Mouse (Mus musculus) stomach, embryonic 16.5 days (tissue): Measurements from ENCODE around the gene Evc2. TPM values are rescaled to one million over a fixed set of nuclear protein-coding genes. Genes with fewer than 3 reads are reported as not detected.

Experiments
- ATAC-seq: fragments of 200-750 bp; cut with Nextera tagmentation; 2 replicates; pipeline ENCODE4 v1.8.0; 2017; ENCODE audit warnings: moderate number of reproducible peaks, moderate TSS enrichment; ENCODE audit not compliant: insufficient read depth, low FRiP score
- H3K27ac ChIP-seq: fragments of 300-500 bp; sonication (generic); 2 replicates; pipeline ENCODE4 v1.5.1; 2014; ENCODE audit warnings: low read length
- H3K27me3 ChIP-seq: fragments of 300-500 bp; sonication (generic); 2 replicates; pipeline ENCODE4 v1.6.1; 2014; ENCODE audit warnings: low read length, control low read depth, mixed read lengths; ENCODE audit not compliant: control insufficient read depth, insufficient read depth
- H3K36me3 ChIP-seq: fragments of 300-500 bp; sonication (generic); 2 replicates; pipeline ENCODE4 v1.6.1; 2014; ENCODE audit warnings: low read length; ENCODE audit not compliant: control insufficient read depth, insufficient read depth
- H3K4me1 ChIP-seq: fragments of 300-500 bp; sonication (generic); 2 replicates; pipeline ENCODE4 v1.6.1; 2014; ENCODE audit warnings: low read length, control low read depth, mixed read lengths; ENCODE audit not compliant: control insufficient read depth, insufficient read depth
- H3K4me2 ChIP-seq: fragments of 300-500 bp; sonication (generic); 2 replicates; pipeline ENCODE4 v1.6.1; 2014; ENCODE audit warnings: low read depth, low read length, mixed read lengths
- H3K4me3 ChIP-seq: fragments of 300-500 bp; sonication (generic); replicated peaks from 2 replicates; pipeline ENCODE4 v1.5.1; 2014; ENCODE audit warnings: mild to moderate bottlenecking, low read length
- H3K9ac ChIP-seq: fragments of 300-500 bp; sonication (generic); 2 replicates; pipeline ENCODE4 v1.6.1; 2014; ENCODE audit warnings: low read length
- H3K9me3 ChIP-seq: fragments of 300-500 bp; sonication (generic); replicated peaks from 2 replicates; pipeline ENCODE4 v1.6.1; 2016; ENCODE audit warnings: low read length, control low read depth; ENCODE audit not compliant: control insufficient read depth
- WGBS: fragments of 180-500 bp; shearing (Covaris S2); extraction: QIAGEN DNeasy Blood & Tissue Kit; methylation state at CpG from one replicate; pipeline ENCODE4 v1.1.7; 2014; 5-methylcytosine and 5-hydroxymethylcytosine counted together
- polyA plus RNA-seq: library from polyadenylated mRNA; unstranded; fragments of >200 nt; fragmentation: Nextera tagmentation; extraction: Ambion mirVana; gene quantifications from 2 replicates; pipeline ENCODE4 v1.2.1, GENCODE M21; 2015

Gene Evc2
- polyA plus RNA-seq, 1 experiment from 2014 or later: 12.5 TPM

DNA sequence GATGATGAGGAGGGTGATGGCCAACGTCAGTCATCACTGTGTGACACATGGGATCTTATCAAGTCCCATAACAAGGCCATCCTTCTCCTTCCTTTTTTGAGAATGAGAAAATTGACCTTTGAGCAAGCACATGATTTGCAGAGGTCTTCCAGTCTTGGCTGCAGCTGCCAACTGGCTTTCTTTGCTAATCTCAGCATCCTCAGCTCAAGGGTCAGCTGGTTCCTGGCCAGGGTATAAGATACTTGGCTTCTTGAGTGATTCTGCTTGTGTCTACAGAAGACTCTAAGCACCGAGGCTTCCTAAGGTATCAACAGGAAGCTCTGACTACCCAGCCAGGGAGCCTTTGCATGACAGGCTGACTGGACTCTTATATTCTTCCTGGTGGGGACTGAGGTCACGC lies 109.2 kb downstream of the Evc2 start:
- Histone ChIP-seq H3K36me3 (no peaks in the 10 kb centered on the region), H3K4me2 (no peak overlapping the region), H3K9ac (no peak overlapping the region), H3K27me3 (no peaks in the 10 kb centered on the region), H3K27ac (no peak overlapping the region), H3K4me1 (no peaks in the 10 kb centered on the region), H3K9me3 (no peaks in the 10 kb centered on the region; the same call in 1 of the 2 replicates), H3K4me3 (no peak overlapping the region)
- WGBS: 85% methylated on average over 3 of the region's 3 CpGs
- no peak for ATAC-seq

DNA sequence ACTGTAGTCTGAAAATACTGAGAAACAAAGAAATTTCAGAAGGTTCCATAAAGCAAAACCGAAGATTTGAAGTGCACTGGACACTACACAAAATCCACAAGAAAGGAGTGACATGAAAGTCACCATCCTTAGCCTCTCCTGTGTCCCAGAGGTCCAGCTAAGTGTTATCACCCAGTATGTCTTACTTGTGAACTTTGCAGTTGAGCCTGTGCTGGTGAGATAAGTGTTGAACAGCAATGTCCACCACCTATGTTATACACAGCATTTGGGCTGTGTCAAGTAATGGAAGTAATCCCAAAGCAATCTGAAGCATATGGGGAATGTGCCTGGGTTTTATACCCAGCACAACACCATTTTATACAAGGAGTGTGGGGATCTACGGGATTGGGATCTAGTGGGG lies 118.3 kb downstream of the Evc2 start:
- H3K36me3 ChIP-seq: no peaks in the 10 kb centered on the region
- no peak overlapping the region for H3K9ac ChIP-seq
- no peaks in the 10 kb centered on the region for H3K4me1 ChIP-seq
- H3K4me2 ChIP-seq: no peak overlapping the region
- H3K4me3 ChIP-seq: no peak overlapping the region
- no peak for ATAC-seq
- no peaks in the 10 kb centered on the region for H3K27me3 ChIP-seq
- H3K27ac ChIP-seq: no peak overlapping the region
- no peaks in the 10 kb centered on the region for H3K9me3 ChIP-seq
- 65% methylated on average over 2 of the region's 2 CpGs for WGBS

DNA sequence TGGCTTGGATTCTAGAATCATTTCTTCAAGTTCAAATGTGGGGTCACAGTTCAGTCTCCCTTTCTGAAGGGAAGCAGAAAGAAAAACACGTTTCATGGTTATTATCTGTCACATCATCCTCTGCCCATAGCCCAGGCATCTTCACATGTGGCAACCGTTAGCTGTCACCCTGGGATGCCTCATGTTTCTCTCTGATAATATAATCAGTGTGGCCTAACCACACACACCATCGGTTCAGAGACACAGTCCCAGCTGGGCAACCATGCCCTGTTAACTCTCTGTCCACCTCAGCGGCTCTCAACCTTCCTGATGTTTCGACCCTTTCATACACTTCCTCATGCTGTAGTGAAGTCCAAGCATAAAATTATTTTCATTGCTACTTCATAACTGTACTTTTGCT lies 118.9 kb downstream of the Evc2 start:
- Histone ChIP-seq H3K27ac (no peak overlapping the region), H3K4me2 (no peak overlapping the region), H3K9me3 (no peaks in the 10 kb centered on the region), H3K4me3 (no peak overlapping the region), H3K27me3 (no peaks in the 10 kb centered on the region), H3K4me1 (no peaks in the 10 kb centered on the region), H3K36me3 (no peaks in the 10 kb centered on the region), H3K9ac (no peak overlapping the region)
- 80% methylated on average over 5 of the region's 5 CpGs for WGBS
- ATAC-seq: no peak

DNA sequence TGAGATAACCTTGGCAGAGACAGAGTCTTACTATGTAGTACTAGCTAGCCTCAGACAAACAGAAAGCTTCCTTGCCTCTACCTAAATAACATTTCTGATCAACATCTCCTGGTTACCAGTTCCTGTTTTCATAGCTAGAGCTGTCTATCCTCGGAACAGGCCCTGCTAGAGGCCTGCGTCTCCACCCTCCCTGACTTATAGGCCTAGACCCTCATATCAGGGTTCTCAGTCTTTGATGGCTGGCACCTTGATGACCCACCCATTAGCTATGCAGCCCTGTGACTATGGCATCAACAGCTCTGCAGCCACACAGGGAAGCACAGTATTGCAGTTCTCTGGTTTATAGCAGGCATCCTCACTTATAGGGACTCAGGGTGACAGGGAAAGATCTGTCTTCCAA lies 119.5 kb downstream of the Evc2 start:
- H3K4me2 ChIP-seq: no peak overlapping the region
- 85% methylated on average over 2 of the region's 2 CpGs for WGBS
- H3K9me3 ChIP-seq: no peaks in the 10 kb centered on the region
- H3K27ac ChIP-seq: no peak overlapping the region
- no peak overlapping the region for H3K9ac ChIP-seq
- no peaks in the 10 kb centered on the region for H3K36me3 ChIP-seq
- H3K4me3 ChIP-seq: no peak overlapping the region
- H3K27me3 ChIP-seq: no peaks in the 10 kb centered on the region
- ATAC-seq: no peak
- H3K4me1 ChIP-seq: no peaks in the 10 kb centered on the region

DNA sequence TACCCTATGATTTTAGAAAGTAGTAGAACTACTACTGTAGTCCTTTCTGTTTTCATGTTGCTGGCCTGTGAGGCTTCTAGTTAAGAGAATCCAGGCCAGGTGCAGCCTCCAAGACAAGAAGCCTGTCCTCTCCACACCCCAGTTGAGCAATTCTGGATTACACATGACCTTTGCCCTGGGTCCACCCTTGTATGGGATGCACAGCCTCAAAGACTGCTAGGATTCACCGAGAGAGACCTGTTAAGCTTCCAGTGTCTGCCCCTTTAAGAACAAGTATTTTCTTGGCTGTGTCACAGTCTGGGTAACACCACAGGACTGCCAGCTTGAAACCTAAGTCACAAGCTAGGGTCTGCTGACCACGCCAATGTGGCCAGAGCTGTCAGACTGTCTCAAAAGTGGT lies 119.9 kb downstream of the Evc2 start:
- no peak overlapping the region for H3K27ac ChIP-seq
- H3K4me1 ChIP-seq: no peaks in the 10 kb centered on the region
- no peaks in the 10 kb centered on the region for H3K9me3 ChIP-seq
- no peak for ATAC-seq
- H3K27me3 ChIP-seq: no peaks in the 10 kb centered on the region
- no peak overlapping the region for H3K4me2 ChIP-seq
- H3K36me3 ChIP-seq: no peaks in the 10 kb centered on the region
- H3K9ac ChIP-seq: no peak overlapping the region
- no peak overlapping the region for H3K4me3 ChIP-seq
- WGBS: 65% methylated on average over 2 of the region's 2 CpGs

DNA sequence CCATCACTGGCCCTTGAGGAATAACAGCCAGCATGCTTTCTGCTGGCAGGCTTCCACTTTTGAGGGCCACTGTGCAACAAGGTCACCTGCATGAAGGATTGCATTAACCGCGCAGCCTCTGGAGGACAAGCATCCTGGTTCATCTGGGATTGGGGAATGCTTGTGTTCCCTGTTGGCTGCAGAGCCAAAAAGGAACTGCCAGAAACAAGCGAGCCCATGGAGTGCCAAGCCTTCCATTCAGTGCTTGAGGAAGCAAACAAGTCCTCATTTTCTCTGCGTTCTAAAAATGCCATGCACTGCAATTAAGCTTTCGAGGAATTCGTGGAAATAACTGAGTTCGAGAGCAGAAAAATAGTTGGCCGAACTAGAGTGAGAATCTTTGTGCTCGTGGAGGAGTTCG lies 127.2 kb downstream of the Evc2 start:
- 87% methylated on average over 10 of the region's 10 CpGs for WGBS
- no peaks in the 10 kb centered on the region for H3K4me1 ChIP-seq
- no peak overlapping the region for H3K27ac ChIP-seq
- H3K36me3 ChIP-seq: no peaks in the 10 kb centered on the region
- no peak overlapping the region for H3K4me2 ChIP-seq
- H3K9me3 ChIP-seq: no peaks in the 10 kb centered on the region
- no peak for ATAC-seq
- H3K4me3 ChIP-seq: no peak overlapping the region
- no peak overlapping the region for H3K9ac ChIP-seq
- no peaks in the 10 kb centered on the region for H3K27me3 ChIP-seq

DNA sequence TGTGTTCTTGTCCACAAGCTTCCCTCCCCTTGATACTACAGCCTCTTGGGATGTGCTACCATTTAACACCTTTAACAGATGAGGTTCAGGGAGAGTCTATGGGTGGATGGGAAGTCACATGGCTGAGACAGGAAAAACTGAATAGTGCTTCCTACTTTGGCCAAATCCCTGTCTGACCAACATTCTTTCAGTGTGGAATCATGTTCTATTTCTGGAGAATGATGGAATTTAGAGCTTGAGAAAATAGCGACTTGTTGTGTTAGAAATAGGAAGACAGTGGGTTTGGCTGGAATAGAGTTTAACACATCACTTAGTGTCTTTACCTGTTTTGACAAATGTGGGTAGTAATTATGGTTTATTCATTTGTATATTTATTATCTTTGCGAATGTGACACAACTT lies 129.3 kb downstream of the Evc2 start:
- H3K9ac ChIP-seq: no peak overlapping the region
- H3K36me3 ChIP-seq: no peaks in the 10 kb centered on the region
- H3K4me2 ChIP-seq: no peak overlapping the region
- no peaks in the 10 kb centered on the region for H3K9me3 ChIP-seq
- H3K27me3 ChIP-seq: no peaks in the 10 kb centered on the region
- WGBS: 70% methylated on average over 2 of the region's 2 CpGs
- no peak overlapping the region for H3K27ac ChIP-seq
- H3K4me1 ChIP-seq: no peaks in the 10 kb centered on the region
- ATAC-seq: no peak
- no peak overlapping the region for H3K4me3 ChIP-seq

DNA sequence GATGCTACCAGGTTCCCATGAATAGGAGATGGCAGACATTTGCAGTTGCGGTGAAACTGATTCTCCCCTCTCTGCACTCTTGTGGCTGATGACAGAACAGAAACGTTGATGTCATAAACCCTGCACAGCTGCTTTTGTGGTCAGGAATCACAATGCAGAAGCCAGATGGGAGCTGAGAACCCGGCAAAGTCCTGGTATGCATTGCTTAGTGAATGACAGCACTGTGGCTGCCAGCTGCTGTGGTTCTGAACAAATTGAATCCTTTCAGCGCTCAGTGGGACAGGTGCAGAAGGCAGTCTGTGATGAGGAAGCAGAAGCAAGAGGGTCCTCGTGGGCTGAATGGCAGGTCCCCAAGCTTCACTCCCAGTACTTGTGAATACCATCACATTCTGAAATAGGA lies 130.7 kb downstream of the Evc2 start:
- no peaks in the 10 kb centered on the region for H3K36me3 ChIP-seq
- no peaks in the 10 kb centered on the region for H3K9me3 ChIP-seq
- WGBS: 70% methylated on average over 5 of the region's 5 CpGs
- no peaks in the 10 kb centered on the region for H3K27me3 ChIP-seq
- no peak overlapping the region for H3K9ac ChIP-seq
- no peaks in the 10 kb centered on the region for H3K4me1 ChIP-seq
- ATAC-seq: no peak
- no peak overlapping the region for H3K4me2 ChIP-seq
- H3K4me3 ChIP-seq: no peak overlapping the region
- no peak overlapping the region for H3K27ac ChIP-seq

DNA sequence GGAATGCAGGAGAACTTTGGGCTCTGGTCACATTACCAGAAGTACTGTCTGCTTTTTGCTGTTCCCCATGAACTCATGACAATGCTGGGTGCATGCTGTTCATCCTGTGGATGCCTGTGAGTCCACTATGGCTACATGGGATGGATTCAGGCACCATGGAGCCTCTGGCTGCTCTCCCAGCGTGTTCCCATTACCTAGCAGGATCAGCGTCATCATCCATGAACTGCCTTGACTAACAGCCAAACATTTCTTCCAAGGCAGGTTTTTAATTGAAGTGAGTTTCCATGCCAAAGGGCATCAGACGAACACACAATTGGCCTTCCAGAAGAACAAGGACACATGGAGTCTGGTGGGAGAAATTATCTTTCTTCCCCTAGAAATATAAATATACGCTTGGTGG lies 133.3 kb downstream of the Evc2 start:
- Histone ChIP-seq H3K4me2 (no peak overlapping the region), H3K9me3 (no peaks in the 10 kb centered on the region), H3K36me3 (no peaks in the 10 kb centered on the region), H3K4me3 (no peak overlapping the region), H3K27me3 (no peaks in the 10 kb centered on the region), H3K9ac (no peak overlapping the region), H3K27ac (no peak overlapping the region), H3K4me1 (no peaks in the 10 kb centered on the region)
- 84% methylated on average over 4 of the region's 4 CpGs for WGBS
- no peak for ATAC-seq

DNA sequence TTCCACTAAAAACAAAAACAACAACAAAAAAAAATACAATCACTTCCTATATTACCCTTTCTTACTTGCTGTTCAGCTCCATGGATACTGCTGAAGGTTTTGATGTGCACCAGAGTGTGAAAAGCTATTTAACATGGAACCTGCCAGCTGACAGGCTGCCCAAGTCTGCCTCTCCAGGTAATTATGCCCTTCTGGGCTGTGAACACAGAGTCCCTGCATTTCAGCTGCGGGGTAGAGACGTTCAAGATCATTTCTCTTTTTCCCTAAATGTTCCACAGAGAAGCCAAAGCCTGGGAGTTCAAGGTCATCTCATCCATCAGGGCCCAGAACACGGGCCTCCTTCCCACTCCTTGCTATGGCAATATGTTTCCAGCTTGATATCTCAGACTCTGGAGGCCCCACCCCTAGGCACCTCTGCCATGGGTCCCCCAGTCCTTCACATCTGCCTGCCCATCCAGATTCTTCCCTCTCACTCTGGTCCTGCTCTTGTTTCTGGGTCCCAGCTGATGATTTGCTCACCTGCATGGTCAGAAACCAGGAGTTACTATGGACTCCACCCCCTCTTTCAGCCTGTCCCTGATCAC lies 133.8 kb downstream of the Evc2 start:
- H3K4me3 ChIP-seq: no peak overlapping the region
- H3K36me3 ChIP-seq: no peaks in the 10 kb centered on the region
- no peak for ATAC-seq
- no peak overlapping the region for H3K4me2 ChIP-seq
- no peaks in the 10 kb centered on the region for H3K9me3 ChIP-seq
- no peak overlapping the region for H3K9ac ChIP-seq
- H3K4me1 ChIP-seq: no peaks in the 10 kb centered on the region
- no peak overlapping the region for H3K27ac ChIP-seq
- WGBS: 60% methylated on average over 3 of the region's 3 CpGs
- no peaks in the 10 kb centered on the region for H3K27me3 ChIP-seq
